Comparison of ENCODE assay signal across 7 mouse cellular contexts in the genomic region with DNA sequence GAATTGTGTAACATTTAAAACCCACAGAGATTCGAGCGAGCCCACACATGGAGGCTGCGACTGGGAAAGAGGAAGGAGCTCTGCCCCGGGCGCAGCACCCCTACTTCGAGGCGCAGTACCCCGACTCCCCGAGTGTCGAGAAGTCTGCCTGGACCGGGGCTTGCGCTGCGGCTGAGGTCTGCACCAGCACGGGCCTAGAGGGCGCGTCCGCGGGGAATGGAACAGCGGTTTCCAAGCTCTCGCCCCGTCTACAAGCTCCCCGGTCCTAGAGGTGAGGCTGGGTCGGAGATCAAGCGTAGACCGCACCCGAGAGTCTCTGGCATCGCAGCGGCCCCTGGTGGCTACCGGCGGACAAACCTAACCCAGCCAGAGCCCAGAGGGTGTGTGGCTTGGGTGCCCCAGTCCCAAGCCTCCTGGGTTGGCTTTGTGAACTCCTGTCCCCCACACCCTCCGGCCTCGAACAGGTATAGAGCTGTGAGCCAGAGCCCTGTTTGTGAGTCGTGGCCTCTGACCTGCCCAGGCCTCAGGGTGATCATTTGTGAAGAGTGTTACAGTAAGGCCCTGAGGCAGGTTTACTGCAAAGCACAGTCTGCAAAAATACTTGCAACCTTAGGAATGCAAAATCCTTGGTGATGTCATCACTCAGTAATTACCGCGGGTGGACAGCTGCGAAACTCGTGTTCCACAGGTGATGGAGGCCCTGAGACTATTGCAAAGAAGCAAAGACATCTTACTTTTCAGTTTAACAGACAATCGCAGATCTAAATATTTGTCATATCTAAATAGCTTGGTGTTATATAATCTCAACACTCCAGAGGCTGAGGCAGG. TPM values are rescaled to one million over a fixed set of nuclear protein-coding genes. Genes with fewer than 3 reads are reported as not detected.
DNase-seq lines count a peak whose midpoint lies in the region; ATAC-seq and TF ChIP-seq lines count a peak whose summit lies in the region.

No protein-coding gene starts in this region.

- no peaks in the 10 kb centered on the region for H3K27me3 ChIP-seq in Patski
- no peaks in the 10 kb centered on the region for H3K27me3 ChIP-seq in hindbrain, embryonic 11.5 days (ENCODE audit: control insufficient read depth, insufficient read depth, low read length)
- H3K27me3 ChIP-seq in limb, embryonic 12.5 days: peaks cover 17% of the 10 kb centered on the region
- peaks cover 20% of the 10 kb centered on the region for H3K27me3 ChIP-seq in midbrain, embryonic 12.5 days
- H3K27me3 ChIP-seq in spleen, adult 2 months (ENCODE audit: control insufficient read depth, insufficient read depth, low read length): no peaks in the 10 kb centered on the region

- in situ Hi-C loops in Patski (cut with MboI; ENCODE audit: low pct_unique_long_range_greater_than_20kb): no loop called here

- DNase-seq in Patski (ENCODE audit: low read depth, low spot score): no peak
- DNase-seq in cerebellum, adult 18-20 months: peak; percentile 24 to 30
- peak; percentile 35 for DNase-seq in forelimb bud, embryonic 11.5 days (ENCODE audit: low read depth, low spot score)
- peak; percentile 79 for DNase-seq in hindbrain, embryonic 11.5 days (ENCODE audit: low spot score)
- peak; percentile 41 to 73 for DNase-seq in spleen, adult 2 months (ENCODE audit: low read depth in 1 of 2, low spot score in 2 of 2)

- ATAC-seq in Patski: peak; percentile 49
- peak; percentile 68 for ATAC-seq in hindbrain, embryonic 11.5 days (ENCODE audit: low FRiP score)
- peak; percentile 90 for ATAC-seq in limb, embryonic 12.5 days (ENCODE audit: insufficient number of reproducible peaks, insufficient read depth, low FRiP score, low TSS enrichment, low read depth)
- ATAC-seq in midbrain, embryonic 12.5 days (ENCODE audit: low FRiP score, low read depth): peak; percentile 85

- peak; percentile 63 for TF ChIP-seq CTCF in Patski (IDR thresholded peaks at IDR 0.05)
- peak; percentile 88 for TF ChIP-seq CTCF in spleen, adult 2 months (IDR thresholded peaks at IDR 0.05; ENCODE audit: extremely low read depth, insufficient read depth, insufficient read length, insufficient replicate concordance)

- peak overlapping the region; percentile 42 for H3K4me2 ChIP-seq in hindbrain, embryonic 11.5 days (replicated peaks; ENCODE audit: low read depth, low read length)
- H3K4me2 ChIP-seq in limb, embryonic 12.5 days: peak overlapping the region; percentile 63
- peak overlapping the region; percentile 51 for H3K4me2 ChIP-seq in midbrain, embryonic 12.5 days (replicated peaks)

- no peaks in the 10 kb centered on the region for H3K4me1 ChIP-seq in hindbrain, embryonic 11.5 days (replicated peaks; ENCODE audit: control insufficient read depth, insufficient read depth, low read length)
- peaks cover 7% of the 10 kb centered on the region for H3K4me1 ChIP-seq in limb, embryonic 12.5 days (replicated peaks)
- H3K4me1 ChIP-seq in midbrain, embryonic 12.5 days: no peaks in the 10 kb centered on the region
- peaks cover 2% of the 10 kb centered on the region; the same call in 1 of the 2 replicates for H3K4me1 ChIP-seq in spleen, adult 2 months (ENCODE audit: control insufficient read depth, insufficient read depth, insufficient read length)

- H3K9me3 ChIP-seq in hindbrain, embryonic 11.5 days (ENCODE audit: control insufficient read depth, low read length): no peaks in the 10 kb centered on the region
- 0 out of 2 replicates have a peak, but pooled peaks cover 3% of the 10 kb centered on the region for H3K9me3 ChIP-seq in limb, embryonic 12.5 days
- peaks cover 10% of the 10 kb centered on the region; the same call in 1 of the 2 replicates for H3K9me3 ChIP-seq in midbrain, embryonic 12.5 days

- TF ChIP-seq POLR2A in spleen, adult 2 months (IDR thresholded peaks at IDR 0.05; ENCODE audit: low read depth, low read length): no peak

- no peak overlapping the region for H3K27ac ChIP-seq in hindbrain, embryonic 11.5 days (ENCODE audit: low read depth, low read length)
- no peak overlapping the region for H3K27ac ChIP-seq in limb, embryonic 12.5 days
- H3K27ac ChIP-seq in midbrain, embryonic 12.5 days (replicated peaks): no peak overlapping the region
- H3K27ac ChIP-seq in spleen, adult 2 months (ENCODE audit: insufficient read depth, low read length): peak overlapping the region; percentile 71

- H3K4me3 ChIP-seq in hindbrain, embryonic 11.5 days (ENCODE audit: low read depth, low read length): 0 out of 2 replicates have a peak overlapping the region, but pooled peaks have one; percentile 11
- H3K4me3 ChIP-seq in limb, embryonic 12.5 days (replicated peaks): peak overlapping the region; percentile 37
- H3K4me3 ChIP-seq in midbrain, embryonic 12.5 days: peak overlapping the region; percentile 29
- peak overlapping the region; percentile 62 for H3K4me3 ChIP-seq in spleen, adult 2 months (ENCODE audit: extremely low read depth, insufficient read depth, insufficient read length)

- no peak overlapping the region for H3K9ac ChIP-seq in hindbrain, embryonic 11.5 days (ENCODE audit: low read depth, low read length)
- peak overlapping the region; percentile 48 for H3K9ac ChIP-seq in limb, embryonic 12.5 days (replicated peaks)
- H3K9ac ChIP-seq in midbrain, embryonic 12.5 days (replicated peaks): no peak overlapping the region; the same call in 1 of the 2 replicates

- 19% methylated on average over 38 of the region's 38 CpGs for WGBS in hindbrain, embryonic 11.5 days
- WGBS in limb, embryonic 12.5 days: 18% methylated on average over 38 of the region's 38 CpGs
- WGBS in midbrain, embryonic 12.5 days: 18% methylated on average over 38 of the region's 38 CpGs
- WGBS in spleen, adult 2 months: 10% methylated on average over 38 of the region's 38 CpGs

- CTCF ChIA-PET in Patski (lab: Charles Lee): interaction anchor here (0.7 to 1.3 kb wide), 6 partner anchors 13 to 149 kb away, joined by 3 to 4 read pairs (median 3); no protein-coding TSS in a partner anchor

- POLR2A ChIA-PET in Patski (lab: Charles Lee): no interaction called here

- no peaks in the 10 kb centered on the region for H3K36me3 ChIP-seq in hindbrain, embryonic 11.5 days (ENCODE audit: control insufficient read depth, insufficient read depth, low read length)
- H3K36me3 ChIP-seq in limb, embryonic 12.5 days: no peaks in the 10 kb centered on the region
- H3K36me3 ChIP-seq in midbrain, embryonic 12.5 days: no peaks in the 10 kb centered on the region
- H3K36me3 ChIP-seq in spleen, adult 2 months (ENCODE audit: control insufficient read depth, insufficient read depth, low read length): no peaks in the 10 kb centered on the region

RNA-seq across cellular contexts. Expression of a gene that starts 28.4 kb away (rescaled TPM):
- polyA plus RNA-seq in Patski (2021): 2.9 TPM
- polyA plus RNA-seq in hindbrain, embryonic 11.5 days (2014; fragmentation: Nextera tagmentation; extraction: Ambion mirVana): 4.6 TPM in 2 replicates
- 11.0 and 12.2 TPM in 2 replicates for polyA plus RNA-seq in limb, embryonic 12.5 days (2016; fragmentation: Nextera tagmentation; extraction: Ambion mirVana)
- polyA plus RNA-seq in midbrain, embryonic 12.5 days (2016; fragmentation: Nextera tagmentation; extraction: Ambion mirVana): 2.1 and 3.6 TPM in 2 replicates
- 22.7 and 30.7 TPM in 2 replicates for polyA plus RNA-seq in spleen, adult 2 months (2012; rRNA removed)

RNA-seq across cellular contexts. Expression of a gene that starts 38.6 kb away (rescaled TPM):
- 0.08 TPM for polyA plus RNA-seq in Patski (2021)
- polyA plus RNA-seq in hindbrain, embryonic 11.5 days (2014; fragmentation: Nextera tagmentation; extraction: Ambion mirVana): not detected in 2 replicates
- polyA plus RNA-seq in limb, embryonic 12.5 days (2016; fragmentation: Nextera tagmentation; extraction: Ambion mirVana): not detected in 2 replicates
- not detected in 2 replicates for polyA plus RNA-seq in midbrain, embryonic 12.5 days (2016; fragmentation: Nextera tagmentation; extraction: Ambion mirVana)
- not detected in 2 replicates for polyA plus RNA-seq in spleen, adult 2 months (2012; rRNA removed)

Comparison
In these comparisons a context has a peak if more than half of its experiments do, and no peak if none do; other contexts are left out.
1. H3K4me3 ChIP-seq: peak in every context shown above with its lines; median percentile 62 in spleen, adult 2 months; 37 in limb, embryonic 12.5 days; 29 in midbrain, embryonic 12.5 days; 11 in hindbrain, embryonic 11.5 days.